Mouse (Mus musculus) cerebellum, adult 11-12 months (tissue): ENCODE data around the gene Gm20388.
"Not testable (repeated sequence)": the region's sequence is repeated elsewhere in the genome, so short reads cannot be mapped to it uniquely, and the experiment has no call there.

Source experiments
- DNase-seq: peaks from one replicate; pipeline ENCODE4 v3.0.0; 2022

The Gm20388 gene

GRCm38 (mm10) chr8:124143871-124144618 lies 4233.4 kb downstream of the Gm20388 start:
- no peak for DNase-seq

- DNase-seq: no peak
These were observed 4234.0 kb downstream of the Gm20388 start for GRCm38 (mm10) chr8:124144619-124144980.

GRCm38 (mm10) chr8:124146286-124146685 lies 4235.6 kb downstream of the Gm20388 start:
- no peak for DNase-seq

GRCm38 (mm10) chr8:124150009-124150408 lies 4239.4 kb downstream of the Gm20388 start:
- DNase-seq: no peak

GRCm38 (mm10) chr8:124150536-124150935 lies 4239.9 kb downstream of the Gm20388 start:
- DNase-seq: no peak

GRCm38 (mm10) chr8:124151881-124152280 lies 4241.2 kb downstream of the Gm20388 start:
- no peak for DNase-seq

GRCm38 (mm10) chr8:124152771-124153170 lies 4242.1 kb downstream of the Gm20388 start:
- DNase-seq: no peak

- DNase-seq: no peak
These were observed 4245.7 kb downstream of the Gm20388 start for GRCm38 (mm10) chr8:124156324-124156723.

GRCm38 (mm10) chr8:124161683-124162082 lies 4251.0 kb downstream of the Gm20388 start:
- DNase-seq: no peak

GRCm38 (mm10) chr8:124163258-124163657 lies 4252.6 kb downstream of the Gm20388 start:
- DNase-seq: no peak

- no peak for DNase-seq
These were observed 4259.1 kb downstream of the Gm20388 start for GRCm38 (mm10) chr8:124169749-124170148.

GRCm38 (mm10) chr8:124170671-124171070 lies 4260.0 kb downstream of the Gm20388 start:
- no peak for DNase-seq

- no peak for DNase-seq
These were observed 4261.2 kb downstream of the Gm20388 start for GRCm38 (mm10) chr8:124171557-124172528.

- no peak for DNase-seq
These were observed 4263.0 kb downstream of the Gm20388 start for GRCm38 (mm10) chr8:124173688-124174087.

- no peak for DNase-seq
These were observed 4265.5 kb downstream of the Gm20388 start for GRCm38 (mm10) chr8:124176133-124176532.

GRCm38 (mm10) chr8:124177092-124177491 lies 4266.5 kb downstream of the Gm20388 start:
- DNase-seq: not testable (repeated sequence)

GRCm38 (mm10) chr8:124180681-124181445 lies 4270.2 kb downstream of the Gm20388 start:
- DNase-seq: no peak

- no peak for DNase-seq
These were observed 4271.1 kb downstream of the Gm20388 start for GRCm38 (mm10) chr8:124181751-124182150.

GRCm38 (mm10) chr8:124182224-124182623 lies 4271.6 kb downstream of the Gm20388 start:
- no peak for DNase-seq

- DNase-seq: no peak
These were observed 4273.4 kb downstream of the Gm20388 start for GRCm38 (mm10) chr8:124184078-124184477.

GRCm38 (mm10) chr8:124184507-124184906 lies 4273.9 kb downstream of the Gm20388 start:
- no peak for DNase-seq

GRCm38 (mm10) chr8:124185081-124185480 lies 4274.4 kb downstream of the Gm20388 start:
- no peak for DNase-seq

- no peak for DNase-seq
These were observed 4279.7 kb downstream of the Gm20388 start for GRCm38 (mm10) chr8:124190388-124190787.
